ENCODE assay signal across 8 mouse cellular contexts in genomic region chr6:83115682-83116372, GRCm38 (mm10). TPM values are rescaled to one million over a fixed set of nuclear protein-coding genes. Genes with fewer than 3 reads are reported as not detected.
DNase-seq lines count a peak whose midpoint lies in the region; ATAC-seq lines count a peak whose summit lies in the region.

No protein-coding gene starts in this region.

- peak overlapping the region; percentile 93 for H3K4me2 ChIP-seq in lung, embryonic 16.5 days (ENCODE audit: low read depth, low read length)
- peak overlapping the region; percentile 97 for H3K4me2 ChIP-seq in embryonic facial prominence, embryonic 12.5 days (replicated peaks)
- H3K4me2 ChIP-seq in hindbrain, embryonic 14.5 days (replicated peaks), result peak overlapping the region; percentile 86
- H3K4me2 ChIP-seq in midbrain, embryonic 12.5 days (replicated peaks), result peak overlapping the region; percentile 95

- peaks cover 27% of the 10 kb centered on the region for H3K4me1 ChIP-seq in lung, embryonic 16.5 days (replicated peaks; ENCODE audit: control insufficient read depth, insufficient read depth, low read length)
- peaks cover 26% of the 10 kb centered on the region for H3K4me1 ChIP-seq in embryonic facial prominence, embryonic 12.5 days
- peaks cover 32% of the 10 kb centered on the region for H3K4me1 ChIP-seq in hindbrain, embryonic 14.5 days (replicated peaks; ENCODE audit: control insufficient read depth, insufficient read depth, low read length)
- H3K4me1 ChIP-seq in midbrain, embryonic 12.5 days, result peaks cover 52% of the 10 kb centered on the region

- peak overlapping the region; percentile 69 for H3K27ac ChIP-seq in lung, embryonic 16.5 days (ENCODE audit: low read length)
- H3K27ac ChIP-seq in embryonic facial prominence, embryonic 12.5 days, result peak overlapping the region; percentile 83
- peak overlapping the region; percentile 66 for H3K27ac ChIP-seq in hindbrain, embryonic 14.5 days
- peak overlapping the region; percentile 78 for H3K27ac ChIP-seq in midbrain, embryonic 12.5 days (replicated peaks)

- peak; percentile 37; the same call in 1 of the 2 replicates for ATAC-seq in lung, embryonic 16.5 days (ENCODE audit: low read depth)
- peak; percentile 43 for ATAC-seq in embryonic facial prominence, embryonic 12.5 days (ENCODE audit: insufficient number of reproducible peaks, insufficient read depth, low FRiP score, low TSS enrichment)
- ATAC-seq in hindbrain, embryonic 14.5 days (ENCODE audit: low FRiP score), result peak; percentile 56; the same call in 1 of the 2 replicates
- peak; percentile 72 for ATAC-seq in midbrain, embryonic 12.5 days (ENCODE audit: low FRiP score, low read depth)

- no peaks in the 10 kb centered on the region for H3K9me3 ChIP-seq in lung, embryonic 16.5 days (ENCODE audit: control insufficient read depth, low read length)
- H3K9me3 ChIP-seq in embryonic facial prominence, embryonic 12.5 days, result no peaks in the 10 kb centered on the region
- H3K9me3 ChIP-seq in hindbrain, embryonic 14.5 days (ENCODE audit: control insufficient read depth, low read length), result no peaks in the 10 kb centered on the region
- no peaks in the 10 kb centered on the region for H3K9me3 ChIP-seq in midbrain, embryonic 12.5 days

- no peaks in the 10 kb centered on the region for H3K27me3 ChIP-seq in lung, embryonic 16.5 days (ENCODE audit: control insufficient read depth, insufficient read depth, low read depth, low read length)
- no peaks in the 10 kb centered on the region for H3K27me3 ChIP-seq in embryonic facial prominence, embryonic 12.5 days
- no peaks in the 10 kb centered on the region for H3K27me3 ChIP-seq in hindbrain, embryonic 14.5 days (ENCODE audit: control insufficient read depth, insufficient read depth, low read length)
- no peaks in the 10 kb centered on the region for H3K27me3 ChIP-seq in midbrain, embryonic 12.5 days

- H3K9ac ChIP-seq in lung, embryonic 16.5 days (ENCODE audit: low read length), result peak overlapping the region; percentile 90
- peak overlapping the region; percentile 96 for H3K9ac ChIP-seq in embryonic facial prominence, embryonic 12.5 days
- H3K9ac ChIP-seq in hindbrain, embryonic 14.5 days, result peak overlapping the region; percentile 85
- peak overlapping the region; percentile 85 for H3K9ac ChIP-seq in midbrain, embryonic 12.5 days (replicated peaks)

- H3K36me3 ChIP-seq in lung, embryonic 16.5 days (ENCODE audit: control insufficient read depth, insufficient read depth, low read length), result peaks cover 20% of the 10 kb centered on the region
- H3K36me3 ChIP-seq in embryonic facial prominence, embryonic 12.5 days, result peaks cover 33% of the 10 kb centered on the region
- peaks cover 38% of the 10 kb centered on the region for H3K36me3 ChIP-seq in hindbrain, embryonic 14.5 days (replicated peaks; ENCODE audit: control insufficient read depth, insufficient read depth)
- peaks cover 30% of the 10 kb centered on the region for H3K36me3 ChIP-seq in midbrain, embryonic 12.5 days

- peak overlapping the region; percentile 71 for H3K4me3 ChIP-seq in lung, embryonic 16.5 days (ENCODE audit: low read length)
- H3K4me3 ChIP-seq in embryonic facial prominence, embryonic 12.5 days, result peak overlapping the region; percentile 71
- H3K4me3 ChIP-seq in hindbrain, embryonic 14.5 days (replicated peaks; ENCODE audit: low read length), result peak overlapping the region; percentile 75
- peak overlapping the region; percentile 78 for H3K4me3 ChIP-seq in midbrain, embryonic 12.5 days

- no peak for DNase-seq in lung, postnatal 4 days
- DNase-seq in hindbrain, embryonic 14.5 days (ENCODE audit: low spot score), result no peak
- no peak for DNase-seq in adrenal gland, adult (ENCODE audit: inconsistent age in 2 of 2, low spot score in 1 of 2)
- no peak for DNase-seq in frontal cortex, postnatal 10 days (ENCODE audit: low spot score in 2 of 2)
- no peak for DNase-seq in embryo, embryonic 9.5 days (ENCODE audit: extremely low spot score)

- 1% methylated on average over 30 of the region's 48 CpGs for WGBS in lung, embryonic 16.5 days
- WGBS in embryonic facial prominence, embryonic 12.5 days, result 3% methylated on average over 42 of the region's 48 CpGs
- WGBS in hindbrain, embryonic 14.5 days, result 2% methylated on average over 45 of the region's 48 CpGs
- WGBS in midbrain, embryonic 12.5 days, result 2% methylated on average over 41 of the region's 48 CpGs

RNA-seq across cellular contexts. Expression of gene Mogs, which starts 0.5 kb away (rescaled TPM):
- polyA plus RNA-seq in lung, embryonic 16.5 days (2015; fragmentation: Nextera tagmentation; extraction: Ambion mirVana), result 9.0 and 13.7 TPM in 2 replicates
- 54.9 and 55.2 TPM in 2 replicates for polyA plus RNA-seq in embryonic facial prominence, embryonic 12.5 days (2016; fragmentation: Nextera tagmentation; extraction: Ambion mirVana)
- 23.9 and 24.0 TPM in 2 replicates for polyA plus RNA-seq in hindbrain, embryonic 14.5 days (2014; fragmentation: Nextera tagmentation; extraction: Ambion mirVana)
- 34.9 and 42.6 TPM in 2 replicates for polyA plus RNA-seq in midbrain, embryonic 12.5 days (2016; fragmentation: Nextera tagmentation; extraction: Ambion mirVana)

RNA-seq across cellular contexts. Expression of gene Wbp1, which starts 5.5 kb away (rescaled TPM):
- polyA plus RNA-seq in lung, embryonic 16.5 days (2015; fragmentation: Nextera tagmentation; extraction: Ambion mirVana), result 109 and 111 TPM in 2 replicates
- 193 and 204 TPM in 2 replicates for polyA plus RNA-seq in embryonic facial prominence, embryonic 12.5 days (2016; fragmentation: Nextera tagmentation; extraction: Ambion mirVana)
- 114 and 134 TPM in 2 replicates for polyA plus RNA-seq in hindbrain, embryonic 14.5 days (2014; fragmentation: Nextera tagmentation; extraction: Ambion mirVana)
- 210 and 223 TPM in 2 replicates for polyA plus RNA-seq in midbrain, embryonic 12.5 days (2016; fragmentation: Nextera tagmentation; extraction: Ambion mirVana)

RNA-seq across cellular contexts. Expression of gene Mrpl53, which starts 7.0 kb away (rescaled TPM):
- polyA plus RNA-seq in lung, embryonic 16.5 days (2015; fragmentation: Nextera tagmentation; extraction: Ambion mirVana), result 137 and 138 TPM in 2 replicates
- 132 and 139 TPM in 2 replicates for polyA plus RNA-seq in embryonic facial prominence, embryonic 12.5 days (2016; fragmentation: Nextera tagmentation; extraction: Ambion mirVana)
- 110 and 129 TPM in 2 replicates for polyA plus RNA-seq in hindbrain, embryonic 14.5 days (2014; fragmentation: Nextera tagmentation; extraction: Ambion mirVana)
- polyA plus RNA-seq in midbrain, embryonic 12.5 days (2016; fragmentation: Nextera tagmentation; extraction: Ambion mirVana), result 122 and 129 TPM in 2 replicates

RNA-seq across cellular contexts. Expression of gene Ino80b, which starts 9.4 kb away (rescaled TPM):
- 13.7 and 14.5 TPM in 2 replicates for polyA plus RNA-seq in lung, embryonic 16.5 days (2015; fragmentation: Nextera tagmentation; extraction: Ambion mirVana)
- 17.9 and 21.4 TPM in 2 replicates for polyA plus RNA-seq in embryonic facial prominence, embryonic 12.5 days (2016; fragmentation: Nextera tagmentation; extraction: Ambion mirVana)
- polyA plus RNA-seq in hindbrain, embryonic 14.5 days (2014; fragmentation: Nextera tagmentation; extraction: Ambion mirVana), result 15.4 and 15.8 TPM in 2 replicates
- polyA plus RNA-seq in midbrain, embryonic 12.5 days (2016; fragmentation: Nextera tagmentation; extraction: Ambion mirVana), result 18.4 and 19.4 TPM in 2 replicates

RNA-seq across cellular contexts. Expression of gene Gm42688, which starts 14.4 kb away (rescaled TPM):
- polyA plus RNA-seq in lung, embryonic 16.5 days (2015; fragmentation: Nextera tagmentation; extraction: Ambion mirVana), result 2.2 and 2.9 TPM in 2 replicates
- 3.5 and 4.2 TPM in 2 replicates for polyA plus RNA-seq in embryonic facial prominence, embryonic 12.5 days (2016; fragmentation: Nextera tagmentation; extraction: Ambion mirVana)
- 4.9 and 5.3 TPM in 2 replicates for polyA plus RNA-seq in hindbrain, embryonic 14.5 days (2014; fragmentation: Nextera tagmentation; extraction: Ambion mirVana)
- 3.9 and 4.3 TPM in 2 replicates for polyA plus RNA-seq in midbrain, embryonic 12.5 days (2016; fragmentation: Nextera tagmentation; extraction: Ambion mirVana)
